Mouse (Mus musculus) olfactory bulb, adult 2 months (tissue): ENCODE measurements around the gene Sdhc.

Source experiments
- CTCF ChIP-seq: fragments of 200-500 bp; IDR thresholded peaks from 2 replicates; pipeline ENCODE4 v1.5.1; 2012; ENCODE audit warnings: low read depth, mild to moderate bottlenecking, low read length, moderate library complexity; ENCODE audit not compliant: insufficient read depth
- POLR2A ChIP-seq: fragments of 200-500 bp; IDR thresholded peaks from 2 replicates; pipeline ENCODE4 v1.6.1; 2012; ENCODE audit warnings: mild to moderate bottlenecking, low read depth, low read length, moderate library complexity; ENCODE audit not compliant: insufficient read depth

DNA sequence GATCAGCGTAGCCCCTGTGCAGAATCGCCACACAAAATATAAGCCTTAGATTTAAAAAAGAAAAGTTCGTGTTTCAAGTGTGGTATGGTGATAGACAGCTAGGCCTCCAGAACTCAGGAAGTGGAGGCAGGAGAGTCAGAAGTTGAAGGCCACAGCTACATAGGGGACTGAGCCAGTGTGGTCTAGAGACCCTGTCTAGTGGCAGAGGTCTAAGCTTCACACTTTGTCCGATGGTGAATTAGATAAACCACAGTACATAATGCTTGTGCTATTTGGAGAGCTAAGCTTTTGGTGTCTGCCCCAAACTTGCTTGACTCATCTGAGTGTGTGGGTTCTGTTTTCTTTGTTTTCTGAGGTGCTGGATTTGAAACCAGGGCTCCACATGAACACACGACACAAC, 31.4 kb downstream of the Sdhc start:
- TF ChIP-seq CTCF (no peak), POLR2A (no peak)
